Comparison of ENCODE assay signal across 22 mouse cellular contexts in the genomic region with DNA sequence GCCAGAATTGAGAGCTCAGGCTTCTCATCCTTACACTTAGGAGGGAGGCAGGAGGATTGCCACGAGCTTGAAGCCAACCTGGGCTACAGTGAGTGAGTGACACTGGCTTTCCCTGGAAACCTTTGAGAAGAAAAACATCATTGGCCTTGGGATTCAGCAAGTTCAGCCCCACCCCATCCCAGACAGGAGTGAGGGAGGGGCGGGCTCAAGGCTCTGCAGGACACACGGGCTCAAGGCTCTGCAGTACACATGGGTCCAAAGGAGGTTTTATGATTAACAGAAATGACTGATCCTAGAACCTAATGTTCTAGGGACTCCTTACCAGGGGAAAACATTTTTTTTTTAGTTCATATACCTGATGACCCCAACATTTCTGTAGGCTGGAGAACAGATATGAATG. TPM values are rescaled to one million over a fixed set of nuclear protein-coding genes. Genes with fewer than 3 reads are reported as not detected.
A peak's percentile ranks its signal among the peaks of the same experiment; 100 is the strongest.
DNase-seq lines count a peak whose midpoint lies in the region; ATAC-seq and TF ChIP-seq lines count a peak whose summit lies in the region.
"Had no signal": no experiment of that assay in that cellular context is flagged by ENCODE, and none has a peak within 500 bp of the region (broad histone marks: within the 10 kb centered on the region; RNA-seq: fewer than 3 reads in every experiment).

No protein-coding gene starts in this region.

- WGBS in intestine, postnatal 0 days, result 55% methylated on average over 3 of the region's 3 CpGs
- WGBS in intestine, embryonic 15.5 days, result 62% methylated on average over 3 of the region's 3 CpGs
- 70% methylated on average over 3 of the region's 3 CpGs for WGBS in kidney, embryonic 15.5 days
- 69% methylated on average over 3 of the region's 3 CpGs for WGBS in kidney, postnatal 0 days
- WGBS in liver, postnatal 0 days (ENCODE audit: insufficient replicate concordance), result 67% methylated on average over 3 of the region's 3 CpGs

- no peak overlapping the region for H3K4me2 ChIP-seq in intestine, postnatal 0 days (replicated peaks; ENCODE audit: low read depth)
- no peak overlapping the region for H3K4me2 ChIP-seq in intestine, embryonic 15.5 days (replicated peaks)
- no peak overlapping the region for H3K4me2 ChIP-seq in kidney, embryonic 15.5 days
- H3K4me2 ChIP-seq in kidney, postnatal 0 days (ENCODE audit: low read length), result no peak overlapping the region
- no peak overlapping the region for H3K4me2 ChIP-seq in liver, postnatal 0 days (ENCODE audit: low read depth, low read length)
- H3K4me2 ChIP-seq: embryonic facial prominence, embryonic 12.5 days; forebrain, embryonic 12.5 days; heart, embryonic 11.5 days; heart, embryonic 15.5 days; hindbrain, embryonic 13.5 days had no signal

- H3K9me3 ChIP-seq in intestine, postnatal 0 days (ENCODE audit: control insufficient read depth), result no peaks in the 10 kb centered on the region
- no peaks in the 10 kb centered on the region for H3K9me3 ChIP-seq in intestine, embryonic 15.5 days
- no peaks in the 10 kb centered on the region for H3K9me3 ChIP-seq in kidney, embryonic 15.5 days (replicated peaks)
- H3K9me3 ChIP-seq in kidney, postnatal 0 days (replicated peaks; ENCODE audit: low read length), result no peaks in the 10 kb centered on the region
- no peaks in the 10 kb centered on the region for H3K9me3 ChIP-seq in liver, postnatal 0 days (ENCODE audit: low read length)
- H3K9me3 ChIP-seq: forebrain, embryonic 12.5 days; heart, embryonic 15.5 days; hindbrain, embryonic 13.5 days had no signal

- no peak overlapping the region for H3K9ac ChIP-seq in intestine, postnatal 0 days (ENCODE audit: low read depth, low read length)
- H3K9ac ChIP-seq in intestine, embryonic 15.5 days, result no peak overlapping the region
- no peak overlapping the region for H3K9ac ChIP-seq in kidney, embryonic 15.5 days
- no peak overlapping the region for H3K9ac ChIP-seq in kidney, postnatal 0 days (ENCODE audit: low read depth, low read length)
- H3K9ac ChIP-seq in liver, postnatal 0 days (replicated peaks), result no peak overlapping the region
- H3K9ac ChIP-seq: embryonic facial prominence, embryonic 12.5 days; forebrain, embryonic 12.5 days; heart, embryonic 15.5 days; hindbrain, embryonic 13.5 days had no signal

- no peak overlapping the region for H3K4me3 ChIP-seq in intestine, postnatal 0 days (ENCODE audit: low read depth, low read length)
- no peak overlapping the region for H3K4me3 ChIP-seq in intestine, embryonic 15.5 days (replicated peaks)
- H3K4me3 ChIP-seq in kidney, embryonic 15.5 days (replicated peaks), result no peak overlapping the region
- no peak overlapping the region for H3K4me3 ChIP-seq in kidney, postnatal 0 days (replicated peaks; ENCODE audit: low read depth, low read length)
- no peak overlapping the region for H3K4me3 ChIP-seq in liver, postnatal 0 days (ENCODE audit: low read depth, low read length)
- H3K4me3 ChIP-seq: embryonic facial prominence, embryonic 12.5 days; forebrain, embryonic 12.5 days; heart, adult 2 months; heart, embryonic 15.5 days; hindbrain, embryonic 13.5 days had no signal

- TF ChIP-seq EP300 in liver, postnatal 0 days (IDR thresholded peaks at IDR 0.05; ENCODE audit: low read depth), result no peak

- no peaks in the 10 kb centered on the region for H3K4me1 ChIP-seq in intestine, postnatal 0 days (replicated peaks; ENCODE audit: control insufficient read depth, insufficient read depth, low read length)
- no peaks in the 10 kb centered on the region for H3K4me1 ChIP-seq in intestine, embryonic 15.5 days (replicated peaks)
- no peaks in the 10 kb centered on the region for H3K4me1 ChIP-seq in kidney, embryonic 15.5 days
- H3K4me1 ChIP-seq in kidney, postnatal 0 days (replicated peaks; ENCODE audit: insufficient read depth, low read length), result no peaks in the 10 kb centered on the region
- peaks cover 5% of the 10 kb centered on the region for H3K4me1 ChIP-seq in liver, postnatal 0 days (ENCODE audit: insufficient read depth)
- H3K4me1 ChIP-seq: embryonic facial prominence, embryonic 12.5 days; forebrain, embryonic 12.5 days; hindbrain, embryonic 13.5 days had no signal

- TF ChIP-seq CTCF in intestine, postnatal 0 days (IDR thresholded peaks at IDR 0.05; ENCODE audit: low read depth), result no peak
- TF ChIP-seq CTCF in kidney, postnatal 0 days (IDR thresholded peaks at IDR 0.05; ENCODE audit: low read depth), result no peak
- no peak for TF ChIP-seq CTCF in liver, postnatal 0 days (IDR thresholded peaks at IDR 0.05; ENCODE audit: low read depth)

- no peaks in the 10 kb centered on the region for H3K27me3 ChIP-seq in intestine, postnatal 0 days (replicated peaks; ENCODE audit: control insufficient read depth, insufficient read depth, low read length)
- H3K27me3 ChIP-seq in intestine, embryonic 15.5 days (replicated peaks), result no peaks in the 10 kb centered on the region
- H3K27me3 ChIP-seq in kidney, embryonic 15.5 days, result no peaks in the 10 kb centered on the region
- H3K27me3 ChIP-seq in kidney, postnatal 0 days (ENCODE audit: insufficient read depth, low read length), result no peaks in the 10 kb centered on the region
- no peaks in the 10 kb centered on the region for H3K27me3 ChIP-seq in liver, postnatal 0 days (ENCODE audit: insufficient read depth, low read length)
- H3K27me3 ChIP-seq: embryonic facial prominence, embryonic 12.5 days; forebrain, embryonic 12.5 days; heart, embryonic 15.5 days; hindbrain, embryonic 13.5 days had no signal

- 0 out of 2 replicates have a peak, but pooled peaks have one; percentile 40 for ATAC-seq in intestine, postnatal 0 days
- no peak for ATAC-seq in intestine, embryonic 15.5 days
- ATAC-seq in kidney, embryonic 15.5 days (replicated peaks; ENCODE audit: low FRiP score), result no peak
- peak; percentile 78 for ATAC-seq in kidney, postnatal 0 days (replicated peaks; ENCODE audit: low FRiP score, low read depth)
- 0 out of 2 replicates have a peak, but pooled peaks have one; percentile 30 for ATAC-seq in liver, postnatal 0 days
- ATAC-seq: CD4-positive, CD25-positive, alpha-beta regulatory T cell, adult 4 months; forebrain, embryonic 16.5 days had no signal

- DNase-seq in kidney, adult 8-10 months, result peak; percentile 70 to 72
- no peak for DNase-seq in kidney, postnatal 0 days (ENCODE audit: low spot score)
- DNase-seq in liver, postnatal 0 days, result no peak
- no peak for DNase-seq in gastrocnemius, adult 8-10 months (ENCODE audit: low spot score in 2 of 2)
- DNase-seq: adrenal gland, postnatal 14 days; B cell, adult 2 months; cerebellum, adult 11-12 months; cerebellum, adult 9-10 months; cerebellum, postnatal 25 days; gastrocnemius, postnatal 14 days; heart, adult 2 months; heart, postnatal 14 days had no signal

- H3K27ac ChIP-seq in intestine, postnatal 0 days (ENCODE audit: low read depth, low read length), result no peak overlapping the region
- no peak overlapping the region for H3K27ac ChIP-seq in intestine, embryonic 15.5 days
- H3K27ac ChIP-seq in kidney, embryonic 15.5 days, result no peak overlapping the region
- H3K27ac ChIP-seq in kidney, postnatal 0 days, result no peak overlapping the region
- no peak overlapping the region for H3K27ac ChIP-seq in liver, postnatal 0 days (ENCODE audit: low read depth)
- H3K27ac ChIP-seq: embryonic facial prominence, embryonic 12.5 days; forebrain, embryonic 12.5 days; heart, adult 2 months; heart, embryonic 15.5 days; hindbrain, embryonic 13.5 days had no signal

- peaks cover 18% of the 10 kb centered on the region; the same call in 1 of the 2 replicates for H3K36me3 ChIP-seq in intestine, postnatal 0 days (ENCODE audit: control insufficient read depth, insufficient read depth)
- peaks cover 6% of the 10 kb centered on the region for H3K36me3 ChIP-seq in intestine, embryonic 15.5 days
- peaks cover 7% of the 10 kb centered on the region; the same call in 1 of the 2 replicates for H3K36me3 ChIP-seq in kidney, embryonic 15.5 days
- no peaks in the 10 kb centered on the region for H3K36me3 ChIP-seq in kidney, postnatal 0 days (ENCODE audit: insufficient read depth, low read length)
- peaks cover 21% of the 10 kb centered on the region for H3K36me3 ChIP-seq in liver, postnatal 0 days (replicated peaks; ENCODE audit: insufficient read depth, low read length)
- H3K36me3 ChIP-seq: forebrain, embryonic 12.5 days had no signal

RNA-seq across cellular contexts. Expression of a gene that starts 5.5 kb away (rescaled TPM):
- polyA plus RNA-seq in intestine, postnatal 0 days (2015; fragmentation: Nextera tagmentation; extraction: Ambion mirVana), result 17.3 and 18.7 TPM in 2 replicates
- 59.9 and 62.9 TPM in 2 replicates for polyA plus RNA-seq in intestine, embryonic 15.5 days (2015; fragmentation: Nextera tagmentation; extraction: Ambion mirVana)
- polyA plus RNA-seq in kidney, embryonic 15.5 days (2015; fragmentation: Nextera tagmentation; extraction: Ambion mirVana), result 76.3 and 83.0 TPM in 2 replicates
- polyA plus RNA-seq in kidney, postnatal 0 days (2015; fragmentation: Nextera tagmentation; extraction: Ambion mirVana), result 41.8 and 44.7 TPM in 2 replicates
- 12.8 and 13.7 TPM in 2 replicates for polyA plus RNA-seq in liver, postnatal 0 days (2015; fragmentation: Nextera tagmentation; extraction: Ambion mirVana)
- 1 to 10 TPM; 3.4 to 5.1 (median 4.3) TPM for total RNA-seq in gastrocnemius, adult 8-10 months (2022)

RNA-seq across cellular contexts. Expression of a gene that starts 12.4 kb away (rescaled TPM):
- polyA plus RNA-seq in intestine, postnatal 0 days (2015; fragmentation: Nextera tagmentation; extraction: Ambion mirVana), result 56.3 and 59.3 TPM in 2 replicates
- 40.9 and 41.9 TPM in 2 replicates for polyA plus RNA-seq in intestine, embryonic 15.5 days (2015; fragmentation: Nextera tagmentation; extraction: Ambion mirVana)
- 19.8 and 20.8 TPM in 2 replicates for polyA plus RNA-seq in kidney, embryonic 15.5 days (2015; fragmentation: Nextera tagmentation; extraction: Ambion mirVana)
- 53.5 and 58.2 TPM in 2 replicates for polyA plus RNA-seq in kidney, postnatal 0 days (2015; fragmentation: Nextera tagmentation; extraction: Ambion mirVana)
- 51.2 and 56.3 TPM in 2 replicates for polyA plus RNA-seq in liver, postnatal 0 days (2015; fragmentation: Nextera tagmentation; extraction: Ambion mirVana)
- total RNA-seq in gastrocnemius, adult 8-10 months (2022), result 10 to 100 TPM; 50.3 to 59.4 (median 56.9) TPM

RNA-seq across cellular contexts. Expression of a gene that starts 21.9 kb away (rescaled TPM):
- polyA plus RNA-seq in intestine, postnatal 0 days (2015; fragmentation: Nextera tagmentation; extraction: Ambion mirVana), result 17.3 and 20.5 TPM in 2 replicates
- 18.4 and 19.6 TPM in 2 replicates for polyA plus RNA-seq in intestine, embryonic 15.5 days (2015; fragmentation: Nextera tagmentation; extraction: Ambion mirVana)
- polyA plus RNA-seq in kidney, embryonic 15.5 days (2015; fragmentation: Nextera tagmentation; extraction: Ambion mirVana), result 9.8 and 10.8 TPM in 2 replicates
- polyA plus RNA-seq in kidney, postnatal 0 days (2015; fragmentation: Nextera tagmentation; extraction: Ambion mirVana), result 22.7 and 22.9 TPM in 2 replicates
- polyA plus RNA-seq in liver, postnatal 0 days (2015; fragmentation: Nextera tagmentation; extraction: Ambion mirVana), result 32.2 and 32.3 TPM in 2 replicates
- total RNA-seq in gastrocnemius, adult 8-10 months (2022), result 10 to 100 TPM; 23.0 to 28.7 (median 26.8) TPM

RNA-seq across cellular contexts. Expression of a gene that starts 50.2 kb away (rescaled TPM):
- 5.3 and 8.5 TPM in 2 replicates for polyA plus RNA-seq in intestine, postnatal 0 days (2015; fragmentation: Nextera tagmentation; extraction: Ambion mirVana)
- 7.8 and 8.2 TPM in 2 replicates for polyA plus RNA-seq in intestine, embryonic 15.5 days (2015; fragmentation: Nextera tagmentation; extraction: Ambion mirVana)
- polyA plus RNA-seq in kidney, embryonic 15.5 days (2015; fragmentation: Nextera tagmentation; extraction: Ambion mirVana), result 8.2 and 8.9 TPM in 2 replicates
- 6.4 and 6.6 TPM in 2 replicates for polyA plus RNA-seq in kidney, postnatal 0 days (2015; fragmentation: Nextera tagmentation; extraction: Ambion mirVana)
- polyA plus RNA-seq in liver, postnatal 0 days (2015; fragmentation: Nextera tagmentation; extraction: Ambion mirVana), result 1.8 and 2.0 TPM in 2 replicates
- total RNA-seq in gastrocnemius, adult 8-10 months (2022), result 10 to 100 TPM; 11.1 to 13.9 (median 11.2) TPM

RNA-seq across cellular contexts. Expression of a gene that starts 53.8 kb away (rescaled TPM):
- polyA plus RNA-seq in intestine, postnatal 0 days (2015; fragmentation: Nextera tagmentation; extraction: Ambion mirVana), result 40.4 and 40.5 TPM in 2 replicates
- polyA plus RNA-seq in intestine, embryonic 15.5 days (2015; fragmentation: Nextera tagmentation; extraction: Ambion mirVana), result 37.0 and 37.7 TPM in 2 replicates
- polyA plus RNA-seq in kidney, embryonic 15.5 days (2015; fragmentation: Nextera tagmentation; extraction: Ambion mirVana), result 40.1 and 41.7 TPM in 2 replicates
- 50.2 and 51.3 TPM in 2 replicates for polyA plus RNA-seq in kidney, postnatal 0 days (2015; fragmentation: Nextera tagmentation; extraction: Ambion mirVana)
- 18.6 and 20.3 TPM in 2 replicates for polyA plus RNA-seq in liver, postnatal 0 days (2015; fragmentation: Nextera tagmentation; extraction: Ambion mirVana)
- total RNA-seq in gastrocnemius, adult 8-10 months (2022), result 10 to 100 TPM; 13.2 to 20.1 (median 15.3) TPM

Comparison
In these comparisons a context has a peak if more than half of its experiments do, and no peak if none do; other contexts are left out.
1. ATAC-seq: peak in intestine, postnatal 0 days (single experiment), kidney, postnatal 0 days (single experiment) and liver, postnatal 0 days (single experiment); none in intestine, embryonic 15.5 days (single experiment) and kidney, embryonic 15.5 days (single experiment).
2. DNase-seq: peak in kidney, adult 8-10 months (2 of 2); none in kidney, postnatal 0 days (single experiment), liver, postnatal 0 days (single experiment) and gastrocnemius, adult 8-10 months (0 of 2).